Mouse (Mus musculus) bone marrow macrophage, adult 2 months (primary cell): ENCODE measurements at regions not wholly inside any gene's neighbourhood (a gene's known extent, or its start where the extent isn't known, plus 50 kb on each side); places are given as distances from the start of the nearest gene placed in this dataset.

Source experiments
- H3K27ac ChIP-seq: 2 replicates; pipeline ENCODE4 v1.5.1; 2012; ENCODE audit warnings: low read depth, low read length; ENCODE audit not compliant: insufficient read depth
- H3K4me1 ChIP-seq: 2 replicates; pipeline ENCODE4 v1.6.1; 2012; ENCODE audit warnings: low read length; ENCODE audit not compliant: control insufficient read depth, insufficient read depth
- H3K4me3 ChIP-seq: 2 replicates; pipeline ENCODE4 v1.5.1; 2012; ENCODE audit warnings: mild to moderate bottlenecking, low read length, moderate library complexity; ENCODE audit not compliant: insufficient read depth
- CTCF ChIP-seq: IDR thresholded peaks from 2 replicates; pipeline ENCODE4 v1.5.1; 2012; ENCODE audit warnings: low read depth, mild to moderate bottlenecking, low read length, moderate library complexity
- POLR2A ChIP-seq: IDR thresholded peaks from 2 replicates; pipeline ENCODE4 v1.6.1; 2012; ENCODE audit warnings: mild to moderate bottlenecking, low read depth, low read length, borderline replicate concordance

GRCm38 (mm10) chr12:77045956-77046355 is 84.0 kb upstream of the Max start:
- H3K4me1 ChIP-seq = no peaks in the 10 kb centered on the region
- no peak overlapping the region for H3K4me3 ChIP-seq
- no peak overlapping the region for H3K27ac ChIP-seq
- TF ChIP-seq POLR2A = no peak
- TF ChIP-seq CTCF = no peak

GRCm38 (mm10) chr12:77045356-77045755 is 83.4 kb upstream of the Max start:
- no peak overlapping the region for H3K4me3 ChIP-seq
- H3K4me1 ChIP-seq = no peaks in the 10 kb centered on the region
- TF ChIP-seq POLR2A = no peak
- no peak for TF ChIP-seq CTCF
- no peak overlapping the region for H3K27ac ChIP-seq

GRCm38 (mm10) chr12:77042356-77042755 is 80.4 kb upstream of the Max start:
- no peaks in the 10 kb centered on the region for H3K4me1 ChIP-seq
- no peak overlapping the region for H3K27ac ChIP-seq
- TF ChIP-seq CTCF = no peak
- no peak for TF ChIP-seq POLR2A
- H3K4me3 ChIP-seq = no peak overlapping the region

GRCm38 (mm10) chr12:77041141-77041540 is 79.1 kb upstream of the Max start:
- no peak overlapping the region for H3K4me3 ChIP-seq
- no peaks in the 10 kb centered on the region for H3K4me1 ChIP-seq
- H3K27ac ChIP-seq = no peak overlapping the region
- TF ChIP-seq CTCF = no peak
- TF ChIP-seq POLR2A = no peak

GRCm38 (mm10) chr12:77039953-77040305 is 77.9 kb upstream of the Max start:
- no peak overlapping the region for H3K27ac ChIP-seq
- no peak for TF ChIP-seq POLR2A
- no peak for TF ChIP-seq CTCF
- no peak overlapping the region for H3K4me3 ChIP-seq
- H3K4me1 ChIP-seq = no peaks in the 10 kb centered on the region

- no peaks in the 10 kb centered on the region for H3K4me1 ChIP-seq
- no peak overlapping the region for H3K4me3 ChIP-seq
- no peak overlapping the region for H3K27ac ChIP-seq
- TF ChIP-seq POLR2A (no peak), CTCF (no peak)
These were observed 77.4 kb upstream of the Max start for GRCm38 (mm10) chr12:77039295-77039952.

GRCm38 (mm10) chr12:77035676-77036075 is 73.7 kb upstream of the Max start:
- no peak overlapping the region for H3K27ac ChIP-seq
- no peak overlapping the region for H3K4me3 ChIP-seq
- TF ChIP-seq CTCF (no peak), POLR2A (no peak)
- H3K4me1 ChIP-seq = no peaks in the 10 kb centered on the region

GRCm38 (mm10) chr12:77031448-77031847 is 69.4 kb upstream of the Max start:
- TF ChIP-seq CTCF = no peak
- TF ChIP-seq POLR2A = no peak
- Histone ChIP-seq H3K4me1 (no peaks in the 10 kb centered on the region), H3K27ac (no peak overlapping the region)

GRCm38 (mm10) chr12:77025431-77025879 is 63.5 kb upstream of the Max start:
- Histone ChIP-seq H3K27ac (no peak overlapping the region), H3K4me3 (no peak overlapping the region), H3K4me1 (no peaks in the 10 kb centered on the region)
- no peak for TF ChIP-seq POLR2A
- no peak for TF ChIP-seq CTCF

More at GRCm38 (mm10) chr12:77031448-77031847, 69.4 kb upstream of the Max start:
- H3K4me3 ChIP-seq = no peak overlapping the region

GRCm38 (mm10) chr12:77022538-77022937 is 60.5 kb upstream of the Max start:
- TF ChIP-seq POLR2A (no peak), CTCF (no peak)
- H3K4me1 ChIP-seq = peaks cover 2% of the 10 kb centered on the region; the same call in 1 of the 2 replicates
- no peak overlapping the region for H3K27ac ChIP-seq
- H3K4me3 ChIP-seq = no peak overlapping the region

GRCm38 (mm10) chr12:77021881-77022280 is 59.9 kb upstream of the Max start:
- Histone ChIP-seq H3K4me1 (peaks cover 2% of the 10 kb centered on the region; the same call in 1 of the 2 replicates), H3K27ac (no peak overlapping the region), H3K4me3 (no peak overlapping the region)
- TF ChIP-seq CTCF (no peak), POLR2A (no peak)
